20 mouse cellular contexts compared by ENCODE assay signal in the genomic region with DNA sequence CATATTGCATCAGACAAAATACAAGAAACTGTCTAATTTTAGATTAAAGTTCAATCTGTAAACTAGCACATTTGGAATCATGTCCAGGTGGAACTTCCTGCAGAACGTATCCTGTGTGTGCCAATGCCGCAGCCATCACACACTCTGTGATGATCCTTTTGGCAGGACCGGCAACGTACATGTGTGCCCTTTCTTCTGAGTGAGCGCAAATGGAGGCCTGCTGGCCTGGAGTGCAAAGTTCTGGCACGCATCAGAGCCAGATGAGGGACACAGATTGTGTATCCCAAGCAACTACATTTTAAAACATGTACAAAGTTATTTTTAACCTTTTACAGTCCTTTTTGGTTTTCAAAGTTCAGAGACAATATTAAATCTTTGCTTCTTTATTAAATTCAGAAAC. TPM values are rescaled to one million over a fixed set of nuclear protein-coding genes. Genes with fewer than 3 reads are reported as not detected.
DNase-seq lines count a peak whose midpoint lies in the region; ATAC-seq and TF ChIP-seq lines count a peak whose summit lies in the region.
"Had no signal": no experiment of that assay in that cellular context is flagged by ENCODE, and none has a peak within 500 bp of the region (broad histone marks: within the 10 kb centered on the region; RNA-seq: fewer than 3 reads in every experiment).

No protein-coding gene starts in this region.

- no peak for TF ChIP-seq CTCF in forebrain, postnatal 0 days (IDR thresholded peaks at IDR 0.05; ENCODE audit: low read depth)
- TF ChIP-seq CTCF in cerebellum, adult 2 months (IDR thresholded peaks at IDR 0.05; ENCODE audit: borderline replicate concordance, insufficient read depth, low read depth, low read length): no peak
- no peak for TF ChIP-seq CTCF in layer of hippocampus, adult 2 months (conservative IDR thresholded peaks at IDR 0.05)

- H3K36me3 ChIP-seq in forebrain, postnatal 0 days (ENCODE audit: insufficient read depth): no peaks in the 10 kb centered on the region
- no peaks in the 10 kb centered on the region for H3K36me3 ChIP-seq in forebrain, embryonic 10.5 days (replicated peaks)
- H3K36me3 ChIP-seq: forebrain, embryonic 15.5 days; hindbrain, embryonic 12.5 days; intestine, embryonic 15.5 days; liver, embryonic 12.5 days; midbrain, embryonic 13.5 days had no signal

- H3K27me3 ChIP-seq in forebrain, postnatal 0 days (ENCODE audit: insufficient read depth, low read length): 0 out of 2 replicates have a peak, but pooled peaks cover 6% of the 10 kb centered on the region
- H3K27me3 ChIP-seq in forebrain, embryonic 10.5 days (ENCODE audit: poor library complexity, severe bottlenecking): no peaks in the 10 kb centered on the region
- H3K27me3 ChIP-seq in cerebellum, adult 2 months (ENCODE audit: control insufficient read depth, insufficient read depth, low read length): no peaks in the 10 kb centered on the region
- H3K27me3 ChIP-seq: hindbrain, embryonic 12.5 days; intestine, embryonic 15.5 days; liver, embryonic 12.5 days; midbrain, embryonic 13.5 days had no signal

- no peak overlapping the region for H3K4me2 ChIP-seq in forebrain, postnatal 0 days (ENCODE audit: low read depth)
- H3K4me2 ChIP-seq: forebrain, embryonic 15.5 days; hindbrain, embryonic 12.5 days; intestine, embryonic 15.5 days; liver, embryonic 12.5 days; lung, embryonic 14.5 days; midbrain, embryonic 13.5 days had no signal

- peak; percentile 50; the same call in 1 of the 2 replicates for ATAC-seq in forebrain, postnatal 0 days
- ATAC-seq in monocyte, adult 5-6 weeks (replicated peaks; ENCODE audit: insufficient number of reproducible peaks, low FRiP score, low TSS enrichment, poor library complexity, severe bottlenecking): no peak
- ATAC-seq: forebrain, embryonic 15.5 days; intestine, embryonic 15.5 days; liver, embryonic 12.5 days had no signal

- H3K4me3 ChIP-seq in forebrain, postnatal 0 days (ENCODE audit: low read depth, low read length): no peak overlapping the region
- H3K4me3 ChIP-seq in forebrain, embryonic 10.5 days: no peak overlapping the region
- no peak overlapping the region for H3K4me3 ChIP-seq in cerebellum, adult 2 months (replicated peaks; ENCODE audit: insufficient read depth, low read depth, low read length)
- H3K4me3 ChIP-seq in layer of hippocampus, adult 2 months: no peak overlapping the region
- H3K4me3 ChIP-seq: forebrain, embryonic 15.5 days; gastrocnemius, adult 2 months; heart, adult 2 months; hindbrain, embryonic 12.5 days; intestine, embryonic 15.5 days; liver, embryonic 12.5 days; midbrain, embryonic 13.5 days had no signal

- H3K9ac ChIP-seq in forebrain, postnatal 0 days: no peak overlapping the region
- H3K9ac ChIP-seq: forebrain, embryonic 15.5 days; hindbrain, embryonic 12.5 days; intestine, embryonic 15.5 days; liver, embryonic 12.5 days; lung, embryonic 14.5 days; midbrain, embryonic 13.5 days had no signal

- WGBS in forebrain, postnatal 0 days: 61% methylated on average over 6 of the region's 6 CpGs
- WGBS in forebrain, embryonic 10.5 days: 92% methylated on average over 6 of the region's 6 CpGs
- WGBS in cerebellum, adult 2 months: 28% methylated on average over 6 of the region's 6 CpGs

- no peak for TF ChIP-seq POLR2A in cerebellum, adult 2 months (IDR thresholded peaks at IDR 0.05; ENCODE audit: borderline replicate concordance, insufficient read depth, low read length)

- no peak overlapping the region for H3K27ac ChIP-seq in forebrain, postnatal 0 days (ENCODE audit: low read depth, low read length)
- no peak overlapping the region for H3K27ac ChIP-seq in forebrain, embryonic 10.5 days
- H3K27ac ChIP-seq in cerebellum, adult 2 months (ENCODE audit: insufficient read depth, low read length): no peak overlapping the region
- peak overlapping the region; percentile 65; the same call in 1 of the 2 replicates for H3K27ac ChIP-seq in layer of hippocampus, adult 2 months
- H3K27ac ChIP-seq: forebrain, embryonic 15.5 days; gastrocnemius, adult 2 months; heart, adult 2 months; hindbrain, embryonic 12.5 days; intestine, embryonic 15.5 days; liver, embryonic 12.5 days; midbrain, embryonic 13.5 days had no signal

- no peaks in the 10 kb centered on the region for H3K9me3 ChIP-seq in forebrain, postnatal 0 days (ENCODE audit: low read length)
- no peaks in the 10 kb centered on the region for H3K9me3 ChIP-seq in forebrain, embryonic 10.5 days
- H3K9me3 ChIP-seq: forebrain, embryonic 15.5 days; hindbrain, embryonic 12.5 days; intestine, embryonic 15.5 days; liver, embryonic 12.5 days; midbrain, embryonic 13.5 days had no signal

- DNase-seq in forebrain, postnatal 0 days: peak; percentile 8
- DNase-seq in forebrain, embryonic 10.5 days (ENCODE audit: extremely low spot score, low spot score): no peak
- peak; percentile 44 for DNase-seq in brain, adult 2 months (ENCODE audit: low read depth, low spot score)
- DNase-seq in cerebellum, adult 2 months: peak; percentile 18 to 55
- DNase-seq in layer of hippocampus, adult 2 months (ENCODE audit: low spot score in 2 of 2): peak; percentile 30 to 46
- DNase-seq in spleen, postnatal 36 days (ENCODE audit: low spot score in 2 of 2): no peak
- no peak for DNase-seq in ovary, postnatal 36 days (ENCODE audit: low spot score)
- DNase-seq: adrenal gland, postnatal 14 days; embryo, embryonic 11 days; gastrocnemius, adult 2 months; heart, adult 2 months; lung, embryonic 14.5 days; thymus, adult 18-20 months had no signal

- H3K4me1 ChIP-seq in forebrain, postnatal 0 days (ENCODE audit: insufficient read depth): 0 out of 2 replicates have a peak, but pooled peaks cover 3% of the 10 kb centered on the region
- H3K4me1 ChIP-seq in forebrain, embryonic 10.5 days: no peaks in the 10 kb centered on the region
- H3K4me1 ChIP-seq in cerebellum, adult 2 months (ENCODE audit: control insufficient read depth, insufficient read depth, low read length): peaks cover 10% of the 10 kb centered on the region
- H3K4me1 ChIP-seq: hindbrain, embryonic 12.5 days; intestine, embryonic 15.5 days; liver, embryonic 12.5 days had no signal

RNA-seq across cellular contexts. Expression of gene Alkal2, which starts 32.3 kb away (rescaled TPM):
- 3.0 and 3.9 TPM in 2 replicates for total RNA-seq in forebrain, postnatal 0 days (2014; rRNA removed)
- 1.4 and 2.1 TPM in 2 replicates for polyA plus RNA-seq in forebrain, postnatal 0 days (2015; fragmentation: Nextera tagmentation; extraction: Ambion mirVana)
- 3.2 and 5.0 TPM in 2 replicates for polyA plus RNA-seq in forebrain, embryonic 10.5 days (2016; fragmentation: Nextera tagmentation; extraction: Ambion mirVana)
- polyA plus RNA-seq in cerebellum, adult 2 months (2012; rRNA removed): 0.11 and 0.19 TPM in 2 replicates
- total RNA-seq in layer of hippocampus, adult 2 months (2021): 1 to 10 TPM; 3.2 to 4.6 TPM
- not detected in 3 replicates for total RNA-seq in monocyte, adult 5-6 weeks (2017)
- total RNA-seq: neutrophil, adult 5-6 weeks had no signal
- polyA plus RNA-seq: liver, embryonic 12.5 days had no signal

RNA-seq across cellular contexts. Expression of gene Acp1, which starts 59.5 kb away (rescaled TPM):
- 49.6 and 61.9 TPM in 2 replicates for total RNA-seq in forebrain, postnatal 0 days (2014; rRNA removed)
- polyA plus RNA-seq in forebrain, postnatal 0 days (2015; fragmentation: Nextera tagmentation; extraction: Ambion mirVana): 130 and 141 TPM in 2 replicates
- polyA plus RNA-seq in forebrain, embryonic 10.5 days (2016; fragmentation: Nextera tagmentation; extraction: Ambion mirVana): 235 and 246 TPM in 2 replicates
- polyA plus RNA-seq in cerebellum, adult 2 months (2012; rRNA removed): 25.2 and 27.4 TPM in 2 replicates
- total RNA-seq in layer of hippocampus, adult 2 months (2021): 10 to 100 TPM; 57.7 to 63.0 TPM
- 32.0 to 42.7 TPM (median 42.3 TPM) in 3 replicates for total RNA-seq in monocyte, adult 5-6 weeks (2017)

RNA-seq across cellular contexts. Expression of gene Sh3yl1, which starts 59.6 kb away (rescaled TPM):
- total RNA-seq in forebrain, postnatal 0 days (2014; rRNA removed): 25.1 and 25.5 TPM in 2 replicates
- 48.8 and 54.3 TPM in 2 replicates for polyA plus RNA-seq in forebrain, postnatal 0 days (2015; fragmentation: Nextera tagmentation; extraction: Ambion mirVana)
- polyA plus RNA-seq in forebrain, embryonic 10.5 days (2016; fragmentation: Nextera tagmentation; extraction: Ambion mirVana): 14.4 and 14.8 TPM in 2 replicates
- polyA plus RNA-seq in cerebellum, adult 2 months (2012; rRNA removed): 8.1 and 8.5 TPM in 2 replicates
- 10 to 100 TPM; 11.0 TPM for total RNA-seq in layer of hippocampus, adult 2 months (2021)
- total RNA-seq in monocyte, adult 5-6 weeks (2017): 0.39 to 2.3 TPM (median 2.1 TPM) in 3 replicates

Comparison
In these comparisons a context has a peak if more than half of its experiments do, and no peak if none do; other contexts are left out.
1. DNase-seq: peak in forebrain, postnatal 0 days (single experiment), brain, adult 2 months (single experiment), cerebellum, adult 2 months (2 of 2) and layer of hippocampus, adult 2 months (2 of 2); none in forebrain, embryonic 10.5 days (single experiment), spleen, postnatal 36 days (0 of 2) and ovary, postnatal 36 days (single experiment).